Mouse (Mus musculus): ENCODE data around the gene Slc39a5. TPM values are rescaled to one million over a fixed set of nuclear protein-coding genes. Genes with fewer than 3 reads are reported as not detected.

Slc39a5 gene
- polyA plus RNA-seq, 1 experiment: 301 TPM

DNA sequence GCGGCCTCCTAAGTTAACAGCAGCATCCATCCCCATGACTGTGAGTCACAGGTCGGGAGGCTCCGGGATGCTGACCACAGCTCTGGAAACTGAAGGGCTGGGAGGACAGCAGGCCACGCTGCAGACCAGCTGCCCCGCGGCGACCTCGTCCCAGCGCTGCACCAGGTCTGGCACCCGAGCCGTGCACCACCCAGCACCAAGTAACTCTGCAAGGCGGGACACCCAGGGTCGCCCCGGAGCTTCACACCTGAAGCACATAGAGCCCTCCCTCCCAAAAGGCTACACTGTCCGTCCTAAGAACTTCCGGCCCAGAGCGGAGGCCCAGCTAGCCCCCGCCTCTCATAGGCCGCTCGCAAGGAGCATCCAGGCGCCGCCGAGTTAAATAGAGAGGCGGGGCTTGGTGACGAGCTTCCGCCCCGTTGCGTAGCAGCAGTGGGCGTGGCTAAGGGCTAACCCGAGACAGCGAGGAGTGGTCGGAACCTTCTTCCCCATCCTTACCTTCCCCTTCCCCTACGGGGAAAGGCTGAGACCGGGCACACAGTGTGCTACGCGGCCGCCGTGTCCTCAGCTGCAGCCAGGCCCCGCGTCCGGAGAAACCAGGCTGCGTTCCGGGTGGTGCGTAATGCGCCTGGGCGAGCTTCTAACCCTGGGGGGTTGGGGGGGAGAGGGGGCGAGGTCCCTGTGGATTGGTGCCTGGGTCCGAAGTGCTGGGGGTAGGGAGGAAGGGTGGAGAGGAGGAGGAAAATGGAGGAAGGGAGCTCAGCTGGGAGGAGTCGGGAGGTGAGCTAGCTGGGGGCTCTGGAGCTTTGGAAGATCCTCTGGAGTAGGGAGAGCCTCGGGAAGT lies 10.4 kb upstream of the Slc39a5 start, which contains the start of the genes Nabp2 and Rnf41:
Gene Nabp2 (minus strand): TSS at position 282 of the 844 bp plus-strand sequence.
Gene Rnf41 (plus strand): TSS at position 447 of the 844 bp plus-strand sequence.
- TF ChIP-seq POLR2A (IDR thresholded peaks at IDR 0.05; ENCODE audit: low read depth, low read length) (no peak; the same call in none of the 2 replicates), CTCF (IDR thresholded peaks at IDR 0.05; ENCODE audit: extremely low read depth, insufficient read length, insufficient replicate concordance, low read depth, low read length) (no peak)
- WGBS: under 1% methylated on average over 50 of the region's 50 CpGs
- peak within 1 kb of the TSS; percentile 86 for H3K4me3 ChIP-seq (ENCODE audit: low read depth, low read length)
- no peaks in the 10 kb centered on the region for H3K27me3 ChIP-seq (ENCODE audit: control insufficient read depth, insufficient read depth, low read length)
- peaks cover 12% of the 10 kb centered on the region for H3K36me3 ChIP-seq (ENCODE audit: control insufficient read depth, insufficient read depth, low read length)
- peak within 1 kb of the TSS; percentile 86 for H3K27ac ChIP-seq (ENCODE audit: insufficient read depth, low read depth, low read length)
- peaks cover 22% of the 10 kb centered on the region; the same call in 1 of the 2 replicates for H3K4me1 ChIP-seq (ENCODE audit: control insufficient read depth, insufficient read depth, insufficient read length, low read length)

DNA sequence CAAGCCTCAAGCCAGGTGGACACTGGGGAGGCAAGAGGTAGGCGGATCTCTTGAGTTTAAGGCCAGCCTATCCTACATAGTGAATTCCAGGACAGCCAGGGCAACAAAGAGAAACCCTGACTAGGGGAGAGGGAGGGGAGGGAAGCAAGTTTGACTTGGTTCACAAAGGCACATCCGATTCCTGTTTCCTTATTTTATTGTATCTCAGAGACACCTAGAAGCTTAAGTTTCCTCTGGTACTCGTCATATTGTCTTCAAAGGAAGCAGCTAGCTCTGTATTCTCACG lies 9.5 kb upstream of the Slc39a5 start:
- H3K36me3 ChIP-seq (ENCODE audit: control insufficient read depth, insufficient read depth, low read length): peaks cover 14% of the 10 kb centered on the region
- WGBS: 7% methylated on average over 4 of the region's 4 CpGs
- peak overlapping the region; percentile 32 for H3K4me3 ChIP-seq (ENCODE audit: low read depth, low read length)
- peak overlapping the region; percentile 86 for H3K27ac ChIP-seq (ENCODE audit: insufficient read depth, low read depth, low read length)
- TF ChIP-seq POLR2A (IDR thresholded peaks at IDR 0.05; ENCODE audit: low read depth, low read length): no peak
- TF ChIP-seq CTCF (IDR thresholded peaks at IDR 0.05; ENCODE audit: extremely low read depth, insufficient read length, insufficient replicate concordance, low read depth, low read length): no peak
- peaks cover 22% of the 10 kb centered on the region; the same call in 1 of the 2 replicates for H3K4me1 ChIP-seq (ENCODE audit: control insufficient read depth, insufficient read depth, insufficient read length, low read length)
- no peaks in the 10 kb centered on the region for H3K27me3 ChIP-seq (ENCODE audit: control insufficient read depth, insufficient read depth, low read length)

DNA sequence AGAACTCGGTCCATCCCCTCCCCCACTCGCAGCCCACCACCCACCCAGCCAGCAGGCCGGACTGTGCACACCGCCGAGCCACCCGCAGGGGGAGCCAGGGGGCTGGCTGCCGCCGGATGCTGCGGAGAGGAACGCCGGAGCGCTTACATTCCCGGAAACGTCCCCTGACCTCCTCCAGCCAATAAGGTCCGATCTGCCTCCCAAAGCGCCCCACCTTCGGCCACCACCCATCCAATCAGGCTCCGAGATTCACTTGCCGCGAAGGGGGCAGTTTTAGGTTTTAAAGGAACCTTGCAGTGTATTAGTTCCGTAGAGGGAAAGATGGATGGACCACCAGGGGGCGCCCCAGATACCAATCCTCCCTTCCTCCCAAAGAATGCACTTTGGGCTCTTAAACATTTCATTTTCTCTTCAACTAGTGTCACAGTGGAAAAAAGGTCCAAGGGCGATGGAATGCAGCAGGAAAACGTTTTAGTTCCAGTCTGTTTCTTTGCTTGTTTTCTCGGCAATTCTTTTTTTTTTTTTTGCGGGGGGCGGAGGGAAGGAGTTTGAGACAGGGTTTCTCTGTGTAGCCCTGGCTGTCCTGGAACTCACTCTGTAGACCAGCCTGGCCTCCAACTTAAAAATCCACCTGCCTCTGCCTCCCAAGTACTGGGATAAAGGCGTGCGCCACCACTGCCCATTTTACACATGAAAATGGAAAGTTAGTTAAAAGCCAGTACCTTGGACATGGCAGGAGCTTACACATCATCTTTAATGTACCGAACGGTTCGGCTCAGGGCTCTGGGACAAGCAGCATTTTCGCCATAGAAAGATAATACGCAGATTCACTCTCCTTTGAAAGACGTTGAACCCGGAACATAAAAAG lies 8.9 kb upstream of the Slc39a5 start:
- Histone ChIP-seq H3K27ac (ENCODE audit: insufficient read depth, low read depth, low read length) (peak overlapping the region; percentile 86), H3K4me1 (ENCODE audit: control insufficient read depth, insufficient read depth, insufficient read length, low read length) (peaks cover 20% of the 10 kb centered on the region; the same call in 1 of the 2 replicates), H3K27me3 (ENCODE audit: control insufficient read depth, insufficient read depth, low read length) (no peaks in the 10 kb centered on the region), H3K4me3 (ENCODE audit: low read depth, low read length) (peak overlapping the region; percentile 73), H3K36me3 (ENCODE audit: control insufficient read depth, insufficient read depth, low read length) (peaks cover 12% of the 10 kb centered on the region)
- 1% methylated on average over 36 of the region's 36 CpGs for WGBS
- TF ChIP-seq CTCF (IDR thresholded peaks at IDR 0.05; ENCODE audit: extremely low read depth, insufficient read length, insufficient replicate concordance, low read depth, low read length): peak; percentile 65
- peak; percentile 64; the same call in 1 of the 2 replicates for TF ChIP-seq POLR2A (IDR thresholded peaks at IDR 0.05; ENCODE audit: low read depth, low read length)

DNA sequence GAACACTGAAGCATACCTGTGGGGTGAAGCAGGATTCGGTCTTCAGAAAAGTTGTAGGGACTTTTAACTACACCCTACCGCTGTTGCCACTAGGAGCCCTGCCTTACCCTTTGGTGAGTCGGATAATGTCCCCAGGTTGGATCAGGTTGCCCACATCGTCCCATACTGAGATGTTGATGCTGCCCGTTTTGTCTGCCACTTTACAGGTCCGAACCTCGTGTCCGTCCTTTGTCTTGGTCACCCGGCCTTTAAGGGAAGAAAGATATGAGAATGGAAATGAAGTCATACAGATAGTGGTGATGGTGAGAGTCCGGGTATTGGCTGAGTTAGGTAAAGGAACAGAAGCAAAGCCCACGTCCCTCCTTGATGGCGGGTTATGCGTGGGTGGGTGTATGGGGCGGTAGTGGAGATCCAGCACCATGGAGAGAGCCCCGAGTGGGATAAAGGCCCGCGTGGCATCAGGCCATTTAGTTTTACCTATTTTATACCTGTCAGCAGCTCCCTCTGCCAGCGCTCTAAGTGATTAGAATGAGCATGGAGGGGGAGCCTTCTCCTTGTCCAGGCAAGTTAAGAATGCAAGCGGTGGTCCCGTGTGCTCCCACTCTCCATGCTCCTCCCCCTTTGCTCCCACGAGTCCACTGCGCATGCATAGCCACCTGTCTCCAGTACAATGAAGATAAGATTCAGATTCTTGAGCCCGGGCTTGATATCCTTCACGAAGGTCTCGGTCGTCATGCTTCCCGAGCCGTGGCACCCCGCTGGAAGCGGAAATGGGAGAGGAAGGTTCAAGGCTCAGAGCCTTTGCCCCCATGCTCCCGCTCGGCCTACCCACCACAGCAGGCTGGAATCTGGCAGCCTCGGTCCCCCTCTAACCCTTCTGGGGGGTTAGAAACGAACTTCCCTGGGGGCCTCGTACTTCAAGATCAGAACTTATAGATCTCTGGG lies 7.8 kb upstream of the Slc39a5 start:
- WGBS: 14% methylated on average over 35 of the region's 35 CpGs
- Histone ChIP-seq H3K36me3 (ENCODE audit: control insufficient read depth, insufficient read depth, low read length) (peaks cover 12% of the 10 kb centered on the region), H3K4me3 (ENCODE audit: low read depth, low read length) (peak overlapping the region; percentile 73), H3K27ac (ENCODE audit: insufficient read depth, low read depth, low read length) (peak overlapping the region; percentile 26; the same call in 1 of the 2 replicates), H3K4me1 (ENCODE audit: control insufficient read depth, insufficient read depth, insufficient read length, low read length) (peaks cover 14% of the 10 kb centered on the region; the same call in 1 of the 2 replicates), H3K27me3 (ENCODE audit: control insufficient read depth, insufficient read depth, low read length) (no peaks in the 10 kb centered on the region)
- no peak for TF ChIP-seq POLR2A (IDR thresholded peaks at IDR 0.05; ENCODE audit: low read depth, low read length)
- TF ChIP-seq CTCF (IDR thresholded peaks at IDR 0.05; ENCODE audit: extremely low read depth, insufficient read length, insufficient replicate concordance, low read depth, low read length): no peak

DNA sequence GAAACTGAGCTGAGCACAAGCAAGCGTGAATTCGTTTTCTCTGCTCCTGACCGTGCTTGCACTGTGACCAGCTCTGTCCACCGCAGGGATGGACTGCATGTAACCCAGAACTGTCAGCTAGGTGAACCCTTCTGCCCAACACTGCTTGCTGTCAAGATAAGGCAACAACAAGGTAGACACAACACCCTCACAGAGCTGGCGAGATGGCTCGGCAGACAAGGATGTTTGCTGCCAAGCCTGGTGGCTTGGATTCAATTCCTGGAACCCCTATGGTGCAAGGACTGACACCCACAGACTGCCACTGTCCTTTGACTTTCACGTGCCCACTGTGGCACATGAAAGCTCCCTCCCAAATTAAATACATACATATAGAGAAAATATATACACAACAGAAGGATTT lies 2.9 kb upstream of the Slc39a5 start:
- TF ChIP-seq CTCF (IDR thresholded peaks at IDR 0.05; ENCODE audit: extremely low read depth, insufficient read length, insufficient replicate concordance, low read depth, low read length) (no peak), POLR2A (IDR thresholded peaks at IDR 0.05; ENCODE audit: low read depth, low read length) (no peak)
- peaks cover 9% of the 10 kb centered on the region for H3K4me1 ChIP-seq (ENCODE audit: control insufficient read depth, insufficient read depth, insufficient read length, low read length)
- 87% methylated on average over 7 of the region's 7 CpGs for WGBS
- no peak overlapping the region for H3K4me3 ChIP-seq (ENCODE audit: low read depth, low read length)
- H3K36me3 ChIP-seq (ENCODE audit: control insufficient read depth, insufficient read depth, low read length): peaks cover 15% of the 10 kb centered on the region
- H3K27me3 ChIP-seq (ENCODE audit: control insufficient read depth, insufficient read depth, low read length): no peaks in the 10 kb centered on the region
- H3K27ac ChIP-seq (ENCODE audit: insufficient read depth, low read depth, low read length): no peak overlapping the region

DNA sequence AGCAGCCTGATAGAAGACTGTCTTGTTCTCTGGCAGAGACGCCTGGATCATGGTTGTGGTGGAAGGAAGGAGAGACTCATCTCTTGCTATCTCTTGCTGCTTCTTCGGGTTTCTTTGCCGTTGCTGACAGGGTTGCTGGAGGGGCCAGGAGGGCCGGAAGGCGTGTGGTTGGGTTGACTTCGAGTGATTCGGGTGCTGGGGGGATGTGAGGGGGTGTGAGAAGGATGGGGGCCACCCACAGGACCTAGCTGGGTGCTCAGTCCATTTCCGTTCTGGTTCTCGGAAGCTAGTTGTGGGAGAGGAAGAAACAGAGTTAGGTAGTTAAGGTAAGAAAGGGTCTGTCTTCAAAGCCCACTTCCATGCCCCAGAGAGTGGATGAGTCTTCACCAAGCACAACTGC lies 609 bp upstream of the Slc39a5 start:
- TF ChIP-seq POLR2A (IDR thresholded peaks at IDR 0.05; ENCODE audit: low read depth, low read length) (no peak), CTCF (IDR thresholded peaks at IDR 0.05; ENCODE audit: extremely low read depth, insufficient read length, insufficient replicate concordance, low read depth, low read length) (no peak)
- Histone ChIP-seq H3K27me3 (ENCODE audit: control insufficient read depth, insufficient read depth, low read length) (no peaks in the 10 kb centered on the region), H3K4me1 (ENCODE audit: control insufficient read depth, insufficient read depth, insufficient read length, low read length) (peaks cover 11% of the 10 kb centered on the region), H3K4me3 (ENCODE audit: low read depth, low read length) (no peak overlapping the region), H3K36me3 (ENCODE audit: control insufficient read depth, insufficient read depth, low read length) (peaks cover 12% of the 10 kb centered on the region), H3K27ac (ENCODE audit: insufficient read depth, low read depth, low read length) (no peak overlapping the region)
- 63% methylated on average over 9 of the region's 9 CpGs for WGBS
